Mouse (Mus musculus): Measurements from ENCODE around the gene AC140267.1. TPM values are rescaled to one million over a fixed set of nuclear protein-coding genes. Genes with fewer than 3 reads are reported as not detected.

The AC140267.1 gene
- polyA plus RNA-seq, 1 experiment from 2014 or later = not detected

GRCm38 (mm10) chr15:80256656-80257601, 21.3 kb downstream of the AC140267.1 start:
- peaks cover 23% of the 10 kb centered on the region for H3K36me3 ChIP-seq
- 48% methylated on average over 12 of the region's 12 CpGs for WGBS

GRCm38 (mm10) chr15:80257602-80258239, 22.1 kb downstream of the AC140267.1 start:
- H3K4me1 ChIP-seq = peaks cover 36% of the 10 kb centered on the region
- peak overlapping the region; percentile 97 for H3K27ac ChIP-seq
- no peaks in the 10 kb centered on the region for H3K27me3 ChIP-seq (replicated peaks)
- H3K9ac ChIP-seq = 0 out of 2 replicates have a peak overlapping the region, but pooled peaks have one; percentile 8
- H3K4me2 ChIP-seq = peak overlapping the region; percentile 84
- H3K36me3 ChIP-seq = peaks cover 23% of the 10 kb centered on the region
- H3K9me3 ChIP-seq = no peaks in the 10 kb centered on the region
- no peak for ATAC-seq (ENCODE audit: insufficient read depth, low FRiP score, low read depth)
- no peak overlapping the region for H3K4me3 ChIP-seq (replicated peaks)
- WGBS = 17% methylated on average over 4 of the region's 4 CpGs

More at GRCm38 (mm10) chr15:80256656-80257601, 21.3 kb downstream of the AC140267.1 start:
- Histone ChIP-seq H3K9ac (peak overlapping the region; percentile 100), H3K4me3 (replicated peaks) (peak overlapping the region; percentile 97), H3K9me3 (no peaks in the 10 kb centered on the region), H3K27me3 (replicated peaks) (no peaks in the 10 kb centered on the region), H3K27ac (peak overlapping the region; percentile 97), H3K4me1 (peaks cover 32% of the 10 kb centered on the region), H3K4me2 (peak overlapping the region; percentile 84)
- no peak for ATAC-seq (ENCODE audit: insufficient read depth, low FRiP score, low read depth)

- peaks cover 44% of the 10 kb centered on the region for H3K4me1 ChIP-seq
- no peak overlapping the region for H3K9ac ChIP-seq
- H3K27ac ChIP-seq = peak overlapping the region; percentile 97
- ATAC-seq (ENCODE audit: insufficient read depth, low FRiP score, low read depth) = no peak
- H3K27me3 ChIP-seq (replicated peaks) = no peaks in the 10 kb centered on the region
- H3K9me3 ChIP-seq = no peaks in the 10 kb centered on the region
- H3K4me3 ChIP-seq (replicated peaks) = no peak overlapping the region
- H3K4me2 ChIP-seq = peak overlapping the region; percentile 84; the same call in 1 of the 2 replicates
- WGBS = 49% methylated on average over 11 of the region's 11 CpGs
- peaks cover 23% of the 10 kb centered on the region for H3K36me3 ChIP-seq
These were observed 22.9 kb downstream of the AC140267.1 start for GRCm38 (mm10) chr15:80258240-80259170.

- Histone ChIP-seq H3K9me3 (no peaks in the 10 kb centered on the region), H3K9ac (no peak overlapping the region), H3K4me1 (peaks cover 40% of the 10 kb centered on the region), H3K4me2 (no peak overlapping the region), H3K27ac (peak overlapping the region; percentile 97; the same call in 1 of the 2 replicates), H3K4me3 (replicated peaks) (no peak overlapping the region), H3K36me3 (peaks cover 23% of the 10 kb centered on the region), H3K27me3 (replicated peaks) (no peaks in the 10 kb centered on the region)
- 72% methylated on average over 8 of the region's 8 CpGs for WGBS
- ATAC-seq (ENCODE audit: insufficient read depth, low FRiP score, low read depth) = no peak
These were observed 23.9 kb downstream of the AC140267.1 start for GRCm38 (mm10) chr15:80259406-80260045.

GRCm38 (mm10) chr15:80260677-80261076, 25.0 kb downstream of the AC140267.1 start:
- ATAC-seq (ENCODE audit: insufficient read depth, low FRiP score, low read depth) = no peak
- Histone ChIP-seq H3K4me3 (replicated peaks) (no peak overlapping the region), H3K27ac (no peak overlapping the region), H3K36me3 (peaks cover 23% of the 10 kb centered on the region), H3K9me3 (no peaks in the 10 kb centered on the region), H3K4me2 (no peak overlapping the region), H3K27me3 (replicated peaks) (no peaks in the 10 kb centered on the region), H3K9ac (no peak overlapping the region), H3K4me1 (peaks cover 40% of the 10 kb centered on the region)
- 7% methylated on average over 3 of the region's 3 CpGs for WGBS

- H3K4me3 ChIP-seq (replicated peaks) = no peak overlapping the region
- ATAC-seq (ENCODE audit: insufficient read depth, low FRiP score, low read depth) = no peak
- no peak overlapping the region for H3K4me2 ChIP-seq
- H3K9ac ChIP-seq = no peak overlapping the region
- H3K27me3 ChIP-seq (replicated peaks) = no peaks in the 10 kb centered on the region
- peaks cover 23% of the 10 kb centered on the region for H3K36me3 ChIP-seq
- no peaks in the 10 kb centered on the region for H3K9me3 ChIP-seq
- H3K4me1 ChIP-seq = peaks cover 40% of the 10 kb centered on the region
- WGBS = 82% methylated on average over 7 of the region's 7 CpGs
- H3K27ac ChIP-seq = no peak overlapping the region
These were observed 25.5 kb downstream of the AC140267.1 start for GRCm38 (mm10) chr15:80261100-80261499.

- Histone ChIP-seq H3K9ac (peak within 1 kb of the TSS; percentile 74), H3K9me3 (no peaks in the 10 kb centered on the region), H3K4me1 (peaks cover 20% of the 10 kb centered on the region), H3K4me3 (replicated peaks) (peak within 1 kb of the TSS; percentile 86), H3K27me3 (replicated peaks) (no peaks in the 10 kb centered on the region), H3K27ac (peak within 1 kb of the TSS; percentile 56), H3K4me2 (peak within 1 kb of the TSS; percentile 85), H3K36me3 (0 out of 2 replicates have a peak, but pooled peaks cover 4% of the 10 kb centered on the region)
- WGBS = under 1% methylated on average over 66 of the region's 66 CpGs
- peak; percentile 90 for ATAC-seq (ENCODE audit: insufficient read depth, low FRiP score, low read depth)
These were observed 28.3 kb downstream of the AC140267.1 start, which contains the start of gene Rps19bp1 for GRCm38 (mm10) chr15:80263610-80264575. Gene Rps19bp1 (minus strand): TSS chr15:80264315.

- 0% methylated on average over 2 of the region's 2 CpGs for WGBS
- H3K9me3 ChIP-seq = no peaks in the 10 kb centered on the region
- H3K4me3 ChIP-seq (replicated peaks) = no peak overlapping the region
- H3K36me3 ChIP-seq = no peaks in the 10 kb centered on the region
- H3K4me2 ChIP-seq = no peak overlapping the region
- no peak overlapping the region for H3K9ac ChIP-seq
- peaks cover 17% of the 10 kb centered on the region for H3K4me1 ChIP-seq
- no peak for ATAC-seq (ENCODE audit: insufficient read depth, low FRiP score, low read depth)
- H3K27ac ChIP-seq = no peak overlapping the region
- H3K27me3 ChIP-seq (replicated peaks) = no peaks in the 10 kb centered on the region
These were observed 30.6 kb downstream of the AC140267.1 start for GRCm38 (mm10) chr15:80266281-80266680.

GRCm38 (mm10) chr15:80271858-80272396, 36.3 kb downstream of the AC140267.1 start:
- WGBS = 82% methylated on average over 3 of the region's 3 CpGs

GRCm38 (mm10) chr15:80277107-80277506, 41.5 kb downstream of the AC140267.1 start:
- Histone ChIP-seq H3K9me3 (no peaks in the 10 kb centered on the region), H3K27ac (no peak overlapping the region), H3K27me3 (replicated peaks) (no peaks in the 10 kb centered on the region; the same call in 1 of the 2 replicates), H3K4me2 (no peak overlapping the region), H3K4me1 (no peaks in the 10 kb centered on the region), H3K4me3 (replicated peaks) (no peak overlapping the region), H3K36me3 (no peaks in the 10 kb centered on the region), H3K9ac (no peak overlapping the region)
- 40% methylated on average over 9 of the region's 9 CpGs for WGBS
- ATAC-seq (ENCODE audit: insufficient read depth, low FRiP score, low read depth) = no peak

More at GRCm38 (mm10) chr15:80271858-80272396, 36.3 kb downstream of the AC140267.1 start:
- ATAC-seq (ENCODE audit: insufficient read depth, low FRiP score, low read depth) = no peak
- Histone ChIP-seq H3K36me3 (no peaks in the 10 kb centered on the region), H3K9ac (no peak overlapping the region), H3K9me3 (no peaks in the 10 kb centered on the region), H3K27ac (no peak overlapping the region), H3K4me2 (no peak overlapping the region), H3K4me1 (no peaks in the 10 kb centered on the region), H3K4me3 (replicated peaks) (no peak overlapping the region), H3K27me3 (replicated peaks) (no peaks in the 10 kb centered on the region)

All from stomach, embryonic 15.5 days (tissue).